Mouse (Mus musculus) macrophage (primary cell): ENCODE results near the gene Hoxc6. TPM values are rescaled to one million over a fixed set of nuclear protein-coding genes. Genes with fewer than 3 reads are reported as not detected.

Experiments
- H3K27ac ChIP-seq: fragments of 350-480 bp; formaldehyde crosslinking; 2 replicates; pipeline ENCODE4 v1.9.0; 2021
- H3K36me3 ChIP-seq: fragments of 350-480 bp; formaldehyde crosslinking; 2 replicates; pipeline ENCODE4 v1.9.0; 2021; ENCODE audit errors: inconsistent target
- H3K4me3 ChIP-seq: fragments of 350-480 bp; formaldehyde crosslinking; 2 replicates; pipeline ENCODE4 v1.9.0; 2021; ENCODE audit errors: inconsistent target
- H3K79me2 ChIP-seq: fragments of 350-480 bp; formaldehyde crosslinking; 2 replicates; pipeline ENCODE4 v1.9.0; 2021; ENCODE audit errors: inconsistent target
- WGBS: methylation state at CpG from one replicate; pipeline ENCODE4 v1.1.7; 2026; ENCODE audit warnings: inconsistent platforms; ENCODE audit not compliant: missing documents; 5-methylcytosine and 5-hydroxymethylcytosine counted together
- polyA plus RNA-seq: library from polyadenylated mRNA; stranded (reverse); fragments of 250-400 nt; gene quantifications from 3 replicates; pipeline ENCODE4 v1.2.4, GENCODE M21; 2018; ENCODE audit warnings: inconsistent platforms

Gene Hoxc6
- polyA plus RNA-seq, 1 experiment from 2014 or later: not detected

DNA sequence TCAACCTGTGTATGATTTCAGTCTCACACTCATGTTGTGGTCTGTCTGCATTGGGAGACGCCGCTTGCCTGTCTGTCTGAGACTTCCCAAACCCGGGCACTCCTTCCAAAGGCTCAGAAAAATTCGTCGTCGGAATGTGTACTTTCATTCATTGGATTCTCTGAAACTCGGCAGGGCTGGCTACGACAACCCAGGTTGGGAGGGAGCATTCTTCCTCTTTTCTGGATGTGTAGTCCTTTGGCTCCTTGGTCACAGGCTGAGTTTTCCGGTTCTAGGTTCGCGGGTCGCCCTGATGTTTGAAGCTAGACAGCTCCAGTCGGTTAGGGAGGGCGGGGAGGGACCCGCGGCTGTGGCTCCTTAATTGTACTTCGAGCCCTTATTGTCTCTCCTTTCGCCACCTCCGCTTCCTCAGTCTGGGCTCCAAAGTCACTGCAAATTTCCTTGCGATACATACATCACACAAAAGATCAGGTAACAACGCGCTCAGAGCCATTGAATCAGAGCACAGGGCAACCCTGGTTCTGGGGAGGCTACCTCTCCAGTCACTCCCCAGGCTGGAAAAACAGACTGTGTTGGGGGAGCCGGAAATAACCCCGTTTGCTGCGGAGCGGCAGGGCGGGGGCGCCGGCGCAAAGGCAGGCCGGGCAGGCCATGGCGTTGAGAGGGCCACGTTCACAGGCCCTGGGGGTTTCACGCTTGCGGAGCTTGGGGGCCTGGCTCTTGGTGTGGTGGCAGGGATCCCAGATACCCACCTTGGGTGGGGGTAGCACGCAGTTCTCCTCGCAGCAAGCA is 21.2 kb upstream of the Hoxc6 start:
- WGBS: 4% methylated on average over 37 of the region's 37 CpGs

DNA sequence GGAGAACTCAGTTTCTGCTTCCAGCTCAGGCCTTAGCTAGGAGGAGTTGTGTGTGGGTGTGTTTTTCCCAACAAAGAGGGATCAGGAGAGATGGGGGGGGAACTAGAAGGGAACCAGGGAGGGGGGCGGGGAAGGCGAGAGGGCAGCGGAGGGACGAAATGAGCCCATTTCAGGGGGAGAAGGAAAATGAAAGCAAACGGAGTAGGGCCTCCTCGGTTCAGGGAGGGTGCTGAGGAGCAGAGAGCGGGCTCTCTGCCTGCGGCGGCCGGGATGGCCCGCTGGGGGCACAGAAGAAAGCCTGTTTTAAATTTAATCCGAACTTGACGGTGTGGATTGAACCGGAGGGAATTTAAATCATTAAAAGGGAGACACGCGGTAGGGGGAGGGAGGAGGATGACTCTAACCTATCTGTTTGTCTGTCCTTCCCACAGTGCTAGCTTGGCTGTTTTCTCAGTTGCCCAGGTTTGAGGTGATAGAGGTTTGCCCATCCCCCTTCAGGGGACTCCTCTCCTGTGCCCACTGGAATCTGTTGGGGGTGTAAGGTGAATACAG is 20.6 kb upstream of the Hoxc6 start:
- H3K79me2 ChIP-seq: no peaks in the 10 kb centered on the region
- no peaks in the 10 kb centered on the region for H3K36me3 ChIP-seq
- H3K27ac ChIP-seq: no peak overlapping the region
- 22% methylated on average over 16 of the region's 16 CpGs for WGBS
- H3K4me3 ChIP-seq: no peak overlapping the region

More for the DNA sequence above, 21.2 kb upstream of the Hoxc6 start:
- Histone ChIP-seq H3K4me3 (no peak overlapping the region), H3K36me3 (no peaks in the 10 kb centered on the region), H3K79me2 (no peaks in the 10 kb centered on the region), H3K27ac (no peak overlapping the region)

DNA sequence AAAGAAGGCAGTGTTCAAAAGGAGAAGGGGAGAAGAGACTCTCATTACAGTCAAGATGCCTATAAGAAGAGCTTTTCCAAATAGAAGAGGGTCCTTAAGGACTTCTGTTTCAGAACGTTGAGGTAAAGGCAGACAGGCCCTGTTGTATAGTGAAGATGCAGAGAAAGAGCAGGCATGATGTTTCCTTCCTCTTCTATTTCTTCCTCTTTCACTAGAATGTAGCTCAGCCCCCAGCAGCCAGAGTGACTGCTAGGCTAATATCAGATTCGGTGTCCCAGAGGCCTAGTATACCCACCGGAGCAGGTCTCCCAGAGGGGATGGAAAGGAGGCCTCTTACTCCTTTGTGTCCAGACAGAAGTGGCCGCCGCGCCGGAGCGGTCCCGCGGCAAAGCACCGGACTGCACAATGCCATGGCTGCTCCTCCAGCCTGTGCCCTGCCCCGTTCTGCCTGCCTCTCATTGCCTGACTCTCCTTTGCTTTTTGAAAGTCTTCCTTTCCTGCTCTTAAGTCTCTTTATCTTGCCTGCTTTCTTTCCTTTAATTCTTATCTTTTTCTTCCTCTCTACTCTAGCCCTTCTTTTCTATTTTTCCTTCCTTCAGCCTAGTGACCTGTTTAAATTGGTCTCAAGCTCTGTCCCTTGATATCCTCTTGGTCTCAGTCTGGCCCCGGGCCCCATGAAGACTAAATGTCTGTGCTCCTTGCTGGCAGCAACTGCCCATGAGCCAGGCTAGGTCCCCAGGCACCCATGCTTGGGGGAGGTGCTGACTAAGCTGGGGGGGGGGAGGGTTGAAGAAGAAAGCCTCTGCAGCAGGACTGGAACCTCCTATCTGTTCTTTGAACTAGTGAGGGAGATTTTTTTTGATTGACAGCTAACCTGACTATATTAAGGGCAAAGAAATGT is 19.2 kb upstream of the Hoxc6 start:
- H3K27ac ChIP-seq: no peak overlapping the region
- 4% methylated on average over 13 of the region's 13 CpGs for WGBS
- no peaks in the 10 kb centered on the region for H3K36me3 ChIP-seq
- no peaks in the 10 kb centered on the region for H3K79me2 ChIP-seq
- no peak overlapping the region for H3K4me3 ChIP-seq

DNA sequence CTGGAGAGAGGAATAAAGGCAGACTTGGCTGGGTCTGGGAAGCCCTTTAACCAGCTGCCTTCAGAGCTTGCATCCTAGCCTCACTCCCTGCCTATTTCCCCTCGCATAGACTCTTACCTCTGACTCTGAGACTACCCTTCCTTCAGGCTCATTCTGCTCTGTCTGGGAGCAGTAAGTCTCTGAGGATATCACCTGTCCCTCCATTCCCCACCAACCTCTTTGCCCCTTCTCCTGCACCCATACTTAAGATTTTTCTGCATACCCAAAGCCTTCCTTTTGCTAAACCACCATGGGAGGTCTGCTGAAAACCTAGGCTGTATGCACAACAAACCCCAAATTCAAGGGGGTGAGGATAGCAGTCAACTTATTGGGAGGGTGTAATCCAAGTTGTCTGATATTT is 18.1 kb upstream of the Hoxc6 start:
- WGBS: 12% methylated on average over 1 of the region's 1 CpGs
- Histone ChIP-seq H3K36me3 (no peaks in the 10 kb centered on the region), H3K4me3 (no peak overlapping the region), H3K27ac (no peak overlapping the region), H3K79me2 (no peaks in the 10 kb centered on the region)

DNA sequence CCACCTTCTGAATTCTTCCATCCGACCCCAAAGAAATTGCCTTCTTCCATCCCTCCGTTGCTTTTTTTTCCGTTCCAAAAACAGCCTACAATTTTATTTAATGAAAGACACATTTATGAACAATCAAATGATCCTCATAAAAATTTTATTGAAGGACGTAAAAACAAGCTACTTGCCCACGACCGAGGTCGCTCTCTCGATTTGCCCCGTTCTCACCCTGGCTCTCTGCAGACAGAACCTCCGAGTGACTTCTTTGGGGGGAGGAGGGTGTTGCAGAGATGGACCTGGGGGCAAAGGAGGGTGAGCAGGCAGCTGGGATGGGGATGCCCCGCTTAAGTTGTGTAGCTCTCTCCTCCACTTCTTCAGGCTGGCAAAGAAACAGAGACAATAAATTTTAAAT is 17.7 kb upstream of the Hoxc6 start:
- Histone ChIP-seq H3K79me2 (no peaks in the 10 kb centered on the region), H3K36me3 (no peaks in the 10 kb centered on the region), H3K4me3 (no peak overlapping the region), H3K27ac (no peak overlapping the region)
- 19% methylated on average over 11 of the region's 11 CpGs for whole genome bisulfite sequencing

DNA sequence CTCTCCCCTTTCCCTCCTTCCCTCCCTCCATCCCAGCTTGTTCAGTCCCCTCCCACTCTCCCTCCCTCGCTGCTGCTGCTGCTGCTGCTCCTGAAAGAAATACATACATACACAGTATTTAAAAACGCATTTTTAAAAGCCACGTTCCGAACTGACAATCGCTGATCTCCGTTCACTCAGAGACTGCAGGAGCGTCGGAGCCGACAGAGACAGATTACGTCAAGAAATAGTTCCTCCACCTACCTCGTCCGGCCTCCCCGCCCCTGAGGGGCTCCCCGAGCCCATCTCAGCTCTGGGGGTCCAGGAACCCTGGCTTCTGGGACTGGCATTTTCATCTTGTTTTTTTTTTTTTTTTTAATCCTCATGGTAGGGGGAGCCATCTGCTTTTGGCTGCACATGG is 17.1 kb upstream of the Hoxc6 start:
- 3% methylated on average over 14 of the region's 14 CpGs for WGBS
- H3K36me3 ChIP-seq: no peaks in the 10 kb centered on the region
- H3K27ac ChIP-seq: no peak overlapping the region
- H3K4me3 ChIP-seq: no peak overlapping the region
- H3K79me2 ChIP-seq: no peaks in the 10 kb centered on the region

DNA sequence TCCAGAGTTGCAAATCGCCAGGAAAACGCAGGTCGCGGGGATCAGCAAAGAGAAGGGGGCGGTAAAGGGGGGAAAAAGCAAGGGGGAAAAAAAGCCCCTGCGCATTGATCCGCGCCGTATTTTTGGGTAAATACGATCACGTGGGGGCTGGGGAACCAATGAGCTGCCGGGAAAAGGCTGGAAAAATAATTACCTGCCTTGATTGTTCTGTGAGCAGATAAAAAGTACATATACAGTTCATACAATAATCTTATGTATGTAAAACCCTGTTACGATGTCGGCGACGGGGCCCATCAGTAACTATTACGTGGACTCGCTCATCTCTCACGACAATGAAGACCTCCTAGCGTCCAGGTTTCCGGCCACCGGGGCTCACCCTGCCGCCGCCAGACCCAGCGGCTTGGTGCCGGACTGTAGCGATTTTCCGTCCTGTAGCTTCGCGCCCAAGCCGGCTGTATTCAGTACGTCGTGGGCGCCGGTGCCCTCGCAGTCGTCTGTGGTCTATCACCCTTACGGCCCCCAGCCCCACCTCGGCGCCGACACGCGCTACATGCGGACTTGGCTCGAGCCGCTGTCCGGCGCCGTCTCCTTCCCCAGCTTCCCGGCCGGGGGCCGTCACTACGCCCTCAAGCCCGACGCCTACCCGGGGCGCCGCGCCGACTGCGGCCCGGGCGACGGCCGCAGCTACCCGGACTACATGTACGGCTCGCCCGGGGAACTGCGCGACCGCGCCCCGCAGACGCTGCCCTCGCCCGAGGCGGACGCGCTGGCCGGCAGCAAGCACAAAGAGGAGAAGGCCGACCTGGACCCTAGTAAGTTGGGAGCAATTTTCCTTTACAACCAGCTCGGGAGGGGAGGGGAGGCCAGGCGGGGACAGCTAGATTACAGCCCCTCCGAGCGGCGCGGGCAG is 16.4 kb upstream of the Hoxc6 start:
- no peak overlapping the region for H3K27ac ChIP-seq
- no peaks in the 10 kb centered on the region for H3K36me3 ChIP-seq
- H3K4me3 ChIP-seq: no peak overlapping the region
- 3% methylated on average over 87 of the region's 88 CpGs for WGBS
- H3K79me2 ChIP-seq: no peaks in the 10 kb centered on the region

DNA sequence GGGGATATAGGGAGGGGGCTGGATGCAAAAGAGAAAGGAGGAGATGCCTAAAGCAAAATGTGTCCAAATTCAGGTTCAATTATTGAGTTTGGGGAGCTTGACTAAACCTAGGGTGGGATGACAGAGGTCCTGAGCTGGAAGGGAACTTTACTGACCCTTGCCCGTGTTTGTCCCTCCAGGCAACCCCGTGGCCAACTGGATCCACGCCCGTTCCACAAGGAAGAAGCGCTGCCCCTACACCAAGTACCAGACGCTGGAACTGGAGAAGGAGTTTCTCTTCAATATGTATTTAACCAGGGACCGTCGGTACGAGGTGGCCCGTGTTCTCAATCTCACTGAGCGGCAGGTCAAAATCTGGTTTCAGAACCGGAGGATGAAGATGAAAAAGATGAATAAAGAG is 14.3 kb upstream of the Hoxc6 start:
- no peaks in the 10 kb centered on the region for H3K36me3 ChIP-seq
- no peak overlapping the region for H3K4me3 ChIP-seq
- H3K79me2 ChIP-seq: no peaks in the 10 kb centered on the region
- WGBS: 14% methylated on average over 12 of the region's 12 CpGs
- no peak overlapping the region for H3K27ac ChIP-seq

DNA sequence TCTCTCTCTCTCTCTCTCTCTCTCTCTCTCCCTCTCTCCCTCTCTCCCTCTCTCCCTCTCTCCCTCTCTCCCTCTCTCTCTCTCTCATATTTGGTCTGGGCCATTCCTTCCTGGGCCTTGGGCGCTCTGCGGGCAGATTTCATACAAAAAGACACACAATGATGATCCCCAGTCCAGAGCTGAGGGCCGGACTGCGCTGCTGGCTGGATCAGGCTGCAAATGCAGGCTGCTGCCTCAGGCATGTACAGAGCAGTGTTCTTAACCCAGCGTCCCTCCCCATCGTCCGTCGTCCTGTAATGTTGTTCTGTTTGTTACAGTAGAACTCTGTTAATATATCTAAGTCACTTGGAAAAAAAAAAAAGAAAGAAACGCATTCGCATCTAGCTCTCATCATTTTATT is 13.5 kb upstream of the Hoxc6 start:
- Histone ChIP-seq H3K79me2 (no peaks in the 10 kb centered on the region), H3K36me3 (no peaks in the 10 kb centered on the region), H3K27ac (no peak overlapping the region), H3K4me3 (no peak overlapping the region)
- 19% methylated on average over 8 of the region's 10 CpGs for WGBS

DNA sequence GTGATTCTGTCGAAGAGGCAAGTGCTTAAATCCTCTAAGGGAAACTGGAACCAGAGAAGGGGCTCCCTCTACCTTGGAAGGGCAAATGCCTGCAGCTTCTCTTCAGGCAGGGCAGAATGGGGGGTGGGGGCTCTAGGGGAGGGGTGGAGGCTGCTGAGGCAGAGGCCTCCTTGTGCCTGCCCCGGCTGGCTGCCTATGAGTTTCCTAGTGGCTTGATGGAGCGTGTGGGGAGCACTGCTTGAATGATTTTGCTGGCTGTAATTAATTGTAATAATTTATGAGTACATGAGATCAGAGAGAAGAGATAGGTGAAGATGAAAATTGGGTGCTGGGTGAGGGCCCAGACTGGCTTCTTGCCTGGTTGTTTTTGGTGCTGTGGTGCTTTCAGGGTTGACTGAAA is 13.1 kb upstream of the Hoxc6 start:
- WGBS: 19% methylated on average over 3 of the region's 3 CpGs
- Histone ChIP-seq H3K79me2 (no peaks in the 10 kb centered on the region), H3K27ac (no peak overlapping the region), H3K4me3 (no peak overlapping the region), H3K36me3 (no peaks in the 10 kb centered on the region)

DNA sequence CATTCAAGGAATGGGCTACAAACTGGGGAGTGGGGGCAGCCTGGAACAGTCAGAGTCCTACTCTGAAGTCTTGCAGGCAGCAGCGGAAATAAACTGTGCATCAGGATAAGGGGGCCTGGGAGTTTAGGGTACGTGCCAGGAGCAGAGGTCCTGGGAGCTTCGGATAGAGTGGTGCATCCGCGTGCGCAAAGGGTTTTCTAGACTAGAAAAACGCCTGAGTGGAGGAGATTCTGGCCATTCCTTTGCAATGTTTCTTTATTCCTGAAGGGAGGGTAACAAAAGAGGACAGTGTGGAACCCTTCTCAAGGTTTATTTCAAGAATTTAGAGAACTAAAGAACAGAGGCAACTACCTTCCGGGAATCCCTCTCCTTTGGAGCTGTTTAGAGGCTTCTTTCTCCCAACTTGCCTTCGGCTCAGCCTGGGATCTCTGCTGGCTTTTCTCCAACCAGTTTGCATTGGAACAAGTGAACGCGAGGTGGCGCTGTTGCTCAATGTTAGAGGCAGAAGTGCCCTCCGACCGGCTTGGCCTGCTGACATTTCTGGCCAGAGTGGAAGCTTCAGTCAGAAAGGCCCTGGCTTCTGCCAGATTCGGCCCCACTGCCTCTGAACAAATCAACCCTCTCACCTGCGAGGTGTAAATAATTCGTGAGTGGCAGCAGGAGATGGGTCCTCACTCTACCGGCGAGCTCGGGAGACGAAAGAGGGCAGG is 10.8 kb upstream of the Hoxc6 start:
- Histone ChIP-seq H3K79me2 (no peaks in the 10 kb centered on the region), H3K4me3 (no peak overlapping the region)
- WGBS: 6% methylated on average over 21 of the region's 21 CpGs

DNA sequence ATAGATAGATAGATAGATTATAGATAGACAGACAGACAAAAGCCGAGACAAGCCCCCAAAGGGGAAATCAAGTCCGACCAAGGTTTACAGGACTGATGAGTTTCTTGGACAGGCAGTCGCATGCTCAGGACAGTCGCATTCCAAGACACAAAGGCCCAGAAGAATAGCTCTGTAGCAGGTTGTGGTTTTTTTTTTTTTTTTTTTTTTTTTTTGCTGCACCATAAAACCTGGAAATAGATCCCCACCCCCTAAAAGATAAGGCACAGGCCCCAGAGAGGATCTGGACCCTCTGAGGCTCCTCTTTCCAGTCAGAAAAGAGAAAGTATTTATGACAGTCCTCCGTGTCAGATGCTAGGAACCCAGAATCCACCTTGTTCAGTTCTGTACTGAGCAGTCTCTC is 10.0 kb upstream of the Hoxc6 start:
- no peaks in the 10 kb centered on the region for H3K79me2 ChIP-seq
- H3K36me3 ChIP-seq: no peaks in the 10 kb centered on the region
- H3K4me3 ChIP-seq: no peak overlapping the region
- no peak overlapping the region for H3K27ac ChIP-seq
- 45% methylated on average over 5 of the region's 5 CpGs for WGBS

More for the DNA sequence above, 10.8 kb upstream of the Hoxc6 start:
- Histone ChIP-seq H3K36me3 (no peaks in the 10 kb centered on the region), H3K27ac (no peak overlapping the region)

DNA sequence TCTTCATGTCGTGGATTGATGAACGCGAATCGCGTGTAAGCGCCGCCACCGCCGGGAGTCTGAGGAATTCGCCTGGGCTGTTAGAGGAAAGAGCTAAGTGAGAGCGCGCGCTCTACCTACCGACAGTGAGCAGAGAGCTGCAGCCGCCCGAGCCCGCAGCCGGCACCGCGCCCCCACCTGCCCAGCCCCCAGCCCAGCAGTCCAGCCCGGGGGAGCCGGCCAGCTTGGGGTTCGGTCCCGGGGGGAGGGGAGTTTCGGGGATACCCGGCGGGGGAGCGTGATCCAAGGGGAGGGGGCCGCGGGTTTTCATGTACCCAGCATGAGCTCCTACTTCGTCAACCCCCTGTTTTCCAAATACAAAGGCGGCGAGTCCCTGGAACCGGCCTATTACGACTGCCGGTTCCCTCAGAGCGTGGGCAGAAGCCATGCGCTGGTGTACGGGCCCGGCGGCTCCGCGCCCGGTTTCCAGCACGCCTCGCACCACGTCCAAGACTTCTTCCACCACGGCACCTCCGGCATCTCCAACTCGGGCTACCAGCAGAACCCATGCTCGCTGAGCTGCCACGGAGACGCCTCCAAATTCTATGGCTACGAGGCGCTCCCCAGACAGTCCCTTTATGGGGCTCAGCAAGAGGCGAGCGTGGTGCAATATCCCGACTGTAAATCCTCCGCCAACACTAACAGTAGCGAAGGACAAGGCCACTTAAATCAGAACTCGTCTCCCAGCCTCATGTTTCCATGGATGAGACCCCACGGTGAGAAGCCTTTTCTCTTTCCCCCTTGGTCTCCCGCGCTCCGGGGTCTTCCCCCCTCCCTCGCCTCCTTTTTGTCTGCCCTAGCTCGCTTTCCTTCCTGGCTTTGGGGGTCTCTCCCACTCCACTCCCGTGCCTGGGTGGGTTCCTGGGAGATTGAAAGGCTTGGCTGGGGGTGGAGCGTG is 7.3 kb upstream of the Hoxc6 start, which contains the start of gene Hoxc8:
TSS of gene Hoxc8 (plus strand) at position 147 of the 937 bp plus-strand sequence.
- Histone ChIP-seq H3K36me3 (no peaks in the 10 kb centered on the region), H3K79me2 (no peaks in the 10 kb centered on the region), H3K27ac (no peak within 1 kb of the TSS), H3K4me3 (no peak within 1 kb of the TSS)
- WGBS: 4% methylated on average over 69 of the region's 69 CpGs
